Mouse (Mus musculus) bone marrow macrophage, adult 2 months (primary cell): ENCODE measurements around the gene Dach1.

ENCODE experiments used
- CTCF ChIP-seq: IDR thresholded peaks from 2 replicates; pipeline ENCODE4 v1.5.1; 2012; ENCODE audit warnings: low read depth, mild to moderate bottlenecking, low read length, moderate library complexity
- POLR2A ChIP-seq: IDR thresholded peaks from 2 replicates; pipeline ENCODE4 v1.6.1; 2012; ENCODE audit warnings: mild to moderate bottlenecking, low read depth, low read length, borderline replicate concordance

DNA sequence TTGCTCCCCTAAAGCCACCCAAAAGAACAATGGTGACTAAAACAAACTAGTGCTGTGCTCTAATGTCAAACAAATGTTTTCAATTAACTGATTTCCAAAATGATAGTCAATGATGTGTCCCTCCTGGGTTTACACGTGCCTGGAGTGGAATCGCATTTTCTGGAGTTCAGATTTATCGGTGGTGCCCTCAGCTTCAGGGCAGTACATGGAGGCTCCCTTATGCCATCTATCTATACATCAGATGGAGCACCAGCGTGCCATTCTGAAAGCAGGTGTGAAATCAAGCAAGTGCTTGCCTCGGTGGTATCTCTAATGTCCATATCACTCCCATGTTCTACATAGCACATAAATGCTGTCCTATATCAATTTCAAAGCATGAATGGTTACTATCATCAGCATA is 84.4 kb downstream of the Dach1 start:
- no peak for TF ChIP-seq CTCF
- TF ChIP-seq POLR2A: no peak
